Comparison of ENCODE assay signal across 13 mouse cellular contexts in the genomic region with DNA sequence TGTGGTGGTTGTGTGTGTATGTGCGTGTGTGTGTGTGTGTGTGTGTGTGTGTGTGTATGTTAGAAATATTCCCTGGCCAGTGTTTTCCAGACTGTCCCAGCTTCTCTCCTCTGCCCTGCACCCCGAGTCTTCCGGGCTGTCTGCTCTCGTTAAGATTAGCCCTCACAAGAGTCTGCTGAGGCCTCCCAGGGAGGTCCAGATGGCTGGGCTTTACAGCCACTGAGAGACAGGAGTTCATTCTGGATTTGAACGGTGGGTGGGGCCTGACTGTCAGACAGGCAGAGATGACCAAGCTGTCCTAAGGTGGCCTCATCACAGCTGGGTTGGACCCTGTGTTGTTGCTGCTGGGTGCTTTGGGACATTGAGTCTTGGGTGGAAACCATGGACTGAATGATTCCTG. TPM values are rescaled to one million over a fixed set of nuclear protein-coding genes. Genes with fewer than 3 reads are reported as not detected.
A peak's percentile ranks its signal among the peaks of the same experiment; 100 is the strongest.
DNase-seq lines count a peak whose midpoint lies in the region; ATAC-seq and TF ChIP-seq lines count a peak whose summit lies in the region.
"Had no signal": no experiment of that assay in that cellular context is flagged by ENCODE, and none has a peak within 500 bp of the region (broad histone marks: within the 10 kb centered on the region; RNA-seq: fewer than 3 reads in every experiment).

No protein-coding gene starts in this region.

- H3K9ac ChIP-seq in intestine, embryonic 14.5 days (ENCODE audit: low read length): no peak overlapping the region
- H3K9ac ChIP-seq in intestine, postnatal 0 days (ENCODE audit: low read depth, low read length): no peak overlapping the region
- no peak overlapping the region for H3K9ac ChIP-seq in hindbrain, embryonic 16.5 days (ENCODE audit: low read depth, low read length)
- H3K9ac ChIP-seq: forebrain, embryonic 12.5 days; neural tube, embryonic 15.5 days had no signal

- no peak overlapping the region for H3K4me2 ChIP-seq in intestine, embryonic 14.5 days (ENCODE audit: low read length)
- no peak overlapping the region for H3K4me2 ChIP-seq in intestine, postnatal 0 days (replicated peaks; ENCODE audit: low read depth)
- H3K4me2 ChIP-seq in hindbrain, embryonic 16.5 days (ENCODE audit: low read length): no peak overlapping the region
- H3K4me2 ChIP-seq: forebrain, embryonic 12.5 days; neural tube, embryonic 15.5 days had no signal

- no peak overlapping the region for H3K4me3 ChIP-seq in intestine, embryonic 14.5 days (ENCODE audit: low read depth, low read length)
- H3K4me3 ChIP-seq in intestine, postnatal 0 days (ENCODE audit: low read depth, low read length): no peak overlapping the region
- H3K4me3 ChIP-seq in hindbrain, embryonic 16.5 days (ENCODE audit: low read length): no peak overlapping the region
- H3K4me3 ChIP-seq: forebrain, embryonic 12.5 days; neural tube, embryonic 15.5 days had no signal

- TF ChIP-seq CTCF in intestine, postnatal 0 days (IDR thresholded peaks at IDR 0.05; ENCODE audit: low read depth): no peak

- H3K36me3 ChIP-seq in intestine, embryonic 14.5 days (ENCODE audit: control insufficient read depth, insufficient read depth, low read length): no peaks in the 10 kb centered on the region
- no peaks in the 10 kb centered on the region for H3K36me3 ChIP-seq in intestine, postnatal 0 days (ENCODE audit: control insufficient read depth, insufficient read depth)
- no peaks in the 10 kb centered on the region for H3K36me3 ChIP-seq in hindbrain, embryonic 16.5 days (ENCODE audit: control insufficient read depth, insufficient read depth, low read length)
- H3K36me3 ChIP-seq: forebrain, embryonic 12.5 days; neural tube, embryonic 15.5 days had no signal

- WGBS in intestine, embryonic 14.5 days: 32% methylated on average over 5 of the region's 5 CpGs
- 27% methylated on average over 5 of the region's 5 CpGs for WGBS in intestine, postnatal 0 days
- WGBS in hindbrain, embryonic 16.5 days: 59% methylated on average over 5 of the region's 5 CpGs

- no peaks in the 10 kb centered on the region for H3K27me3 ChIP-seq in intestine, embryonic 14.5 days (replicated peaks; ENCODE audit: control insufficient read depth, insufficient read depth, low read length)
- no peaks in the 10 kb centered on the region for H3K27me3 ChIP-seq in intestine, postnatal 0 days (replicated peaks; ENCODE audit: control insufficient read depth, insufficient read depth, low read length)
- H3K27me3 ChIP-seq in hindbrain, embryonic 16.5 days (replicated peaks; ENCODE audit: control insufficient read depth, insufficient read depth, low read length): no peaks in the 10 kb centered on the region
- H3K27me3 ChIP-seq: forebrain, embryonic 12.5 days; neural tube, embryonic 15.5 days had no signal

- DNase-seq in intestine, embryonic 14.5 days (ENCODE audit: low spot score): no peak
- DNase-seq in heart, adult 8-10 months (ENCODE audit: low spot score): peak; percentile 14
- peak; percentile 37 for DNase-seq in heart, postnatal 4 days
- DNase-seq in lung, postnatal 14 days: peak; percentile 27
- DNase-seq in natural killer cell, adult 2 months (ENCODE audit: low spot score in 2 of 2): no peak
- DNase-seq in thymus, postnatal 0 days (ENCODE audit: low spot score): no peak

- ATAC-seq in intestine, embryonic 14.5 days (replicated peaks; ENCODE audit: low FRiP score, low TSS enrichment, low read depth): 0 out of 2 replicates have a peak, but pooled peaks have one; percentile 43
- ATAC-seq in intestine, postnatal 0 days: no peak
- no peak for ATAC-seq in hindbrain, embryonic 16.5 days

- H3K4me1 ChIP-seq in intestine, embryonic 14.5 days (replicated peaks; ENCODE audit: control insufficient read depth, insufficient read depth, low read length): 0 out of 2 replicates have a peak, but pooled peaks cover 11% of the 10 kb centered on the region
- H3K4me1 ChIP-seq in intestine, postnatal 0 days (replicated peaks; ENCODE audit: control insufficient read depth, insufficient read depth, low read length): no peaks in the 10 kb centered on the region
- H3K4me1 ChIP-seq in hindbrain, embryonic 16.5 days (ENCODE audit: control insufficient read depth, insufficient read depth, low read depth, low read length): no peaks in the 10 kb centered on the region
- H3K4me1 ChIP-seq: neural tube, embryonic 15.5 days had no signal

- no peaks in the 10 kb centered on the region for H3K9me3 ChIP-seq in intestine, embryonic 14.5 days (ENCODE audit: control insufficient read depth, low read length)
- H3K9me3 ChIP-seq in intestine, postnatal 0 days (ENCODE audit: control insufficient read depth): no peaks in the 10 kb centered on the region
- no peaks in the 10 kb centered on the region for H3K9me3 ChIP-seq in hindbrain, embryonic 16.5 days (ENCODE audit: control insufficient read depth, low read length)
- H3K9me3 ChIP-seq: forebrain, embryonic 12.5 days; neural tube, embryonic 15.5 days had no signal

- peak overlapping the region; percentile 29; the same call in 1 of the 2 replicates for H3K27ac ChIP-seq in intestine, embryonic 14.5 days (ENCODE audit: low read depth)
- no peak overlapping the region for H3K27ac ChIP-seq in intestine, postnatal 0 days (ENCODE audit: low read depth, low read length)
- no peak overlapping the region for H3K27ac ChIP-seq in hindbrain, embryonic 16.5 days (ENCODE audit: low read depth, low read length)
- H3K27ac ChIP-seq: forebrain, embryonic 12.5 days; neural tube, embryonic 15.5 days had no signal

RNA-seq across cellular contexts. Expression of a gene that starts 28.8 kb away (rescaled TPM):
- polyA plus RNA-seq in intestine, embryonic 14.5 days (2014; fragmentation: Nextera tagmentation; extraction: Ambion mirVana): not detected in 2 replicates
- polyA plus RNA-seq in intestine, postnatal 0 days (2015; fragmentation: Nextera tagmentation; extraction: Ambion mirVana): not detected in 2 replicates
- not detected for total RNA-seq in heart, adult 8-10 months (2022)
- total RNA-seq in heart, postnatal 4 days (2021): not detected
- polyA plus RNA-seq in thymus, postnatal 0 days (2015; fragmentation: Nextera tagmentation; extraction: Ambion mirVana): not detected in 2 replicates
- not detected in 2 replicates for polyA plus RNA-seq in hindbrain, embryonic 16.5 days (2015; fragmentation: Nextera tagmentation; extraction: Ambion mirVana)
- total RNA-seq: left cerebral cortex, postnatal 36 days had no signal
- polyA plus RNA-seq: cortical plate, adult 2 months; forebrain, embryonic 12.5 days; hindbrain, embryonic 11.5 days; neural tube, embryonic 15.5 days had no signal

RNA-seq across cellular contexts. Expression of a gene that starts 40.6 kb away (rescaled TPM):
- 0.05 TPM in 2 replicates for polyA plus RNA-seq in intestine, embryonic 14.5 days (2014; fragmentation: Nextera tagmentation; extraction: Ambion mirVana)
- 0.03 TPM in 1 of 2 replicates, not detected in the other for polyA plus RNA-seq in intestine, postnatal 0 days (2015; fragmentation: Nextera tagmentation; extraction: Ambion mirVana)
- under 1 TPM in 1 of 4 experiments, not detected in 3; 0.26 TPM for total RNA-seq in heart, adult 8-10 months (2022)
- under 1 TPM in 1 of 2 experiments, not detected in 1; 0.07 TPM for total RNA-seq in heart, postnatal 4 days (2021)
- polyA plus RNA-seq in thymus, postnatal 0 days (2015; fragmentation: Nextera tagmentation; extraction: Ambion mirVana): 0.12 and 0.14 TPM in 2 replicates
- 0.06 TPM in 1 of 2 replicates, not detected in the other for polyA plus RNA-seq in hindbrain, embryonic 16.5 days (2015; fragmentation: Nextera tagmentation; extraction: Ambion mirVana)
- polyA plus RNA-seq: forebrain, embryonic 12.5 days had no signal

Comparison
In these comparisons a context has a peak if more than half of its experiments do, and no peak if none do; other contexts are left out.
1. DNase-seq: peak in heart, adult 8-10 months (single experiment), heart, postnatal 4 days (single experiment) and lung, postnatal 14 days (single experiment); none in intestine, embryonic 14.5 days (single experiment), natural killer cell, adult 2 months (0 of 2) and thymus, postnatal 0 days (single experiment).